Mouse (Mus musculus): ENCODE measurements around the gene Olfml2b. TPM values are rescaled to one million over a fixed set of nuclear protein-coding genes. Genes with fewer than 3 reads are reported as not detected.
A peak's percentile ranks its signal among the peaks of the same experiment; 100 is the strongest.

Gene Olfml2b
- total and polyA plus RNA-seq, 3 experiments = not detected

DNA sequence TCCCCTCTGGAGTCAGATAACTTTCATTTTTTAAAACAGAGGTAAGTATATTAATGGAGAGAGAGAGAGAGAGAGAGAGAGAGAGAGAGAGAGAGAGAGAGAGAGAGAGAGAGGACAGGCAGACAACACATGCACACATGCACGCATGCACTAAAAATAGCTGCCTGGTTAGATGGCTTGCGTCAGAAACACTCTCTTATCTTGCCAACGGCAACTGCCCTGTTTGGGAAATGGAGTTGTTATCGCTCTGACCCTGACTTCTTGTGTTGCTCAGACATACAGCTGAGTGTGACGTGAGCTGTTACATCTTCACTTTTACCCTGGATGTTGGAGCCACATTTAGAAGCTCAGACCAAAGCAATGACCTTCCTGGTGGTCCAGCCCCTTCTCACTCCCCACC is 21.4 kb upstream of the Olfml2b start (continued):
- peak; percentile 29; the same call in 1 of the 2 replicates for TF ChIP-seq CHD2 (IDR thresholded peaks at IDR 0.05; ENCODE audit: low read length)
- peak; percentile 62 for TF ChIP-seq HCFC1 (IDR thresholded peaks at IDR 0.05; ENCODE audit: low read depth, low read length)
- TF ChIP-seq GABPA (IDR thresholded peaks at IDR 0.05; ENCODE audit: low read depth, low read length) = no peak; the same call in 1 of the 2 replicates
- TF ChIP-seq TBP (IDR thresholded peaks at IDR 0.05; ENCODE audit: low read depth, low read length) = peak; percentile 47; the same call in 1 of the 2 replicates
- TF ChIP-seq NRF1 (IDR thresholded peaks at IDR 0.05; ENCODE audit: insufficient read depth, low read depth, low read length, poor library complexity, severe bottlenecking) = no peak

DNA sequence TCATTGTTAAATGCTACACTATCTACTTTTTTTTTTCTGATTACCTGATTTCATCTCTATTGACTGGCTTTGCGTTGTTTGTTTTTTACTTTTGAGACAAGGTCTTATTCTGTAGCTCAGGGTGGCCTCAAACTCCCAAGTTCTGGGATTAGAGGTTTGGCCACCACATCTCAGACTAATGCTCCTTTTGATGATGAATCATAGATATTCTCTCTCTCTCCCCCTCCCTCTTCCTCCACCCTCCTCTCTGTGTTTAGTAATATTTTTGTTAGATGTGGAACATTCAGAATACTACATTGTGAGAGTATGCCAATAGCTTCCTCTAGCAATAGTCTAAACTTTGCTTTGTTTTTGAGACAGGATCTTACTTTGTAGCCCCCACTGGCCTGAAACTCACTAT is 20.9 kb upstream of the Olfml2b start:
- H3K4me3 ChIP-seq (ENCODE audit: control insufficient read depth in 1 of 2, insufficient read depth in 1 of 2, low read depth in 2 of 2, low read length in 2 of 2) = no peak overlapping the region
- DNase-seq (ENCODE audit: low read depth, low spot score) = peak; percentile 24
- no peaks in the 10 kb centered on the region for H3K27me3 ChIP-seq (ENCODE audit: control insufficient read depth in 1 of 2, insufficient read depth in 2 of 2, low read length in 2 of 2)
- no peaks in the 10 kb centered on the region for H3K9me3 ChIP-seq (replicated peaks; ENCODE audit: insufficient read depth, low read length)
- H3K9ac ChIP-seq (ENCODE audit: control insufficient read depth, low read depth, low read length, poor library complexity, severe bottlenecking) = no peak overlapping the region
- peak overlapping the region; percentile 57 for H3K27ac ChIP-seq (ENCODE audit: control insufficient read depth, low read depth, low read length)
- peaks cover 0 to 32% of the 10 kb centered on the region in 2 experiments; a peak in 2 of 4 replicates for H3K36me3 ChIP-seq (ENCODE audit: control insufficient read depth in 1 of 2, insufficient read depth in 2 of 2, low read length in 2 of 2)
- TF ChIP-seq POLR2AphosphoS2 (IDR thresholded peaks at IDR 0.05; ENCODE audit: low read length) (no peak), JUND (IDR thresholded peaks at IDR 0.05; ENCODE audit: low read depth, low read length) (no peak), EP300 (IDR thresholded peaks at IDR 0.05; ENCODE audit: low read depth in 1 of 2, low read length in 2 of 2) (no peak), MEF2A (IDR thresholded peaks at IDR 0.05; ENCODE audit: extremely low read depth, insufficient replicate concordance, low read depth, low read length, poor library complexity, severe bottlenecking) (no peak), MYC (IDR thresholded peaks at IDR 0.05; ENCODE audit: low read depth, low read length) (no peak), TBP (IDR thresholded peaks at IDR 0.05; ENCODE audit: low read depth, low read length) (no peak), UBTF (IDR thresholded peaks at IDR 0.05; ENCODE audit: borderline replicate concordance, insufficient read depth, low read depth, low read length) (no peak), NELFE (IDR thresholded peaks at IDR 0.05; ENCODE audit: low read depth, low read length) (no peak)
- peaks cover 22 to 31% of the 10 kb centered on the region in 2 experiments for H3K4me1 ChIP-seq (ENCODE audit: control insufficient read depth in 1 of 2, insufficient read depth in 2 of 2, low read length in 2 of 2)
- H3K79me2 ChIP-seq (ENCODE audit: control insufficient read depth, insufficient read depth, low read length, poor library complexity) = no peaks in the 10 kb centered on the region

DNA sequence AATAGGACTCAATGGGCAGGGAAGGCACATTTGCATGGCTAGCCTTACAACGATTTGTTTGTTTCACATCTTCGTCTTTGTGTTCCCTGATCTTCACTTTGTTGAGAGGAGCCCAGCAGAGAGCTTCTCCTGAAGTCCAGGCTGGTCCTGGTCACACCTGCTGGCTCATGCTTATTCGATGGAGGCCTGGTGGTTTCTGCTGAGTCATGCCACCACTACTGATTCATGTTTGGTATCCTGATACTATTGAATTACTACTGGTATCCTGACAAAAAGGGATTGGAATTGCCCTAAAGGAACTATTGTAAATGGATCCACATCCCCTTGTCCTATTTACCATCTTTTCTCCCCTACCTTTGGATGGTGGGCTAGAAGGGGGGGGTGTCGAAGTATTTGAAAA is 13.8 kb upstream of the Olfml2b start:
- no peaks in the 10 kb centered on the region for H3K27me3 ChIP-seq (ENCODE audit: control insufficient read depth in 1 of 2, insufficient read depth in 2 of 2, low read length in 2 of 2)
- H3K4me1 ChIP-seq (ENCODE audit: control insufficient read depth in 1 of 2, insufficient read depth in 2 of 2, low read length in 2 of 2) = peaks cover 0 to 4% of the 10 kb centered on the region in 2 experiments; a peak in 1 of 4 replicates
- H3K79me2 ChIP-seq (ENCODE audit: control insufficient read depth, insufficient read depth, low read length, poor library complexity) = no peaks in the 10 kb centered on the region
- H3K4me3 ChIP-seq (ENCODE audit: control insufficient read depth in 1 of 2, insufficient read depth in 1 of 2, low read depth in 2 of 2, low read length in 2 of 2) = no peak overlapping the region
- TF ChIP-seq ZC3H11A (IDR thresholded peaks at IDR 0.05; ENCODE audit: low read depth, low read length) (no peak), GABPA (IDR thresholded peaks at IDR 0.05; ENCODE audit: low read depth, low read length) (0 out of 2 replicates have a peak, but pooled peaks have one; percentile 35)
- no peak for DNase-seq (ENCODE audit: low read depth, low spot score)
- no peak overlapping the region for H3K9ac ChIP-seq (ENCODE audit: control insufficient read depth, low read depth, low read length, poor library complexity, severe bottlenecking)
- H3K27ac ChIP-seq (ENCODE audit: control insufficient read depth, low read depth, low read length) = no peak overlapping the region
- H3K9me3 ChIP-seq (replicated peaks; ENCODE audit: insufficient read depth, low read length) = no peaks in the 10 kb centered on the region
- no peaks in the 10 kb centered on the region; a peak in 1 of 4 replicates for H3K36me3 ChIP-seq (ENCODE audit: control insufficient read depth in 1 of 2, insufficient read depth in 2 of 2, low read length in 2 of 2)
